Mouse (Mus musculus) heart, embryonic 16.5 days (tissue): ENCODE measurements at regions not wholly inside any gene's neighbourhood (a gene's known extent, or its start where the extent isn't known, plus 50 kb on each side); places are given as distances from the start of the nearest gene placed in this dataset.

ENCODE experiments used
- ATAC-seq: fragments of 200-750 bp; cut with Nextera tagmentation; replicated peaks from 2 replicates; pipeline ENCODE4 v1.8.0; 2017; ENCODE audit warnings: moderate number of reproducible peaks; ENCODE audit not compliant: insufficient read depth, low FRiP score; ENCODE audit errors: extremely low read depth
- H3K27ac ChIP-seq: fragments of 300-500 bp; sonication (generic); 2 replicates; pipeline ENCODE4 v1.5.1; 2014; ENCODE audit warnings: mild to moderate bottlenecking, low read length, control low read depth, moderate library complexity
- H3K27me3 ChIP-seq: fragments of 300-500 bp; sonication (generic); 2 replicates; pipeline ENCODE4 v1.6.1; 2014; ENCODE audit warnings: low read length, mixed read lengths; ENCODE audit not compliant: control insufficient read depth, insufficient read depth
- H3K36me3 ChIP-seq: fragments of 300-500 bp; sonication (generic); 2 replicates; pipeline ENCODE4 v1.6.1; 2014; ENCODE audit not compliant: control insufficient read depth, insufficient read depth
- H3K4me1 ChIP-seq: fragments of 300-500 bp; sonication (generic); 2 replicates; pipeline ENCODE4 v1.6.1; 2014; ENCODE audit warnings: low read length, mixed read lengths; ENCODE audit not compliant: control insufficient read depth, insufficient read depth
- H3K4me2 ChIP-seq: fragments of 300-500 bp; sonication (generic); 2 replicates; pipeline ENCODE4 v1.6.1; 2014; ENCODE audit warnings: low read depth, mild to moderate bottlenecking, control low read depth, low read length
- H3K4me3 ChIP-seq: fragments of 300-500 bp; sonication (generic); 2 replicates; pipeline ENCODE4 v1.5.1; 2014; ENCODE audit warnings: mild to moderate bottlenecking, control low read depth, low read length
- H3K9ac ChIP-seq: fragments of 300-500 bp; sonication (generic); 2 replicates; pipeline ENCODE4 v1.6.1; 2014; ENCODE audit warnings: low read length, control low read depth
- H3K9me3 ChIP-seq: fragments of 300-500 bp; sonication (generic); replicated peaks from 2 replicates; pipeline ENCODE4 v1.6.1; 2016; ENCODE audit warnings: low read length; ENCODE audit not compliant: control insufficient read depth
- WGBS: fragments of 180-500 bp; shearing (Covaris S2); extraction: QIAGEN DNeasy Blood & Tissue Kit; methylation state at CpG from one replicate; pipeline ENCODE4 v1.1.7; 2014; 5-methylcytosine and 5-hydroxymethylcytosine counted together

DNA sequence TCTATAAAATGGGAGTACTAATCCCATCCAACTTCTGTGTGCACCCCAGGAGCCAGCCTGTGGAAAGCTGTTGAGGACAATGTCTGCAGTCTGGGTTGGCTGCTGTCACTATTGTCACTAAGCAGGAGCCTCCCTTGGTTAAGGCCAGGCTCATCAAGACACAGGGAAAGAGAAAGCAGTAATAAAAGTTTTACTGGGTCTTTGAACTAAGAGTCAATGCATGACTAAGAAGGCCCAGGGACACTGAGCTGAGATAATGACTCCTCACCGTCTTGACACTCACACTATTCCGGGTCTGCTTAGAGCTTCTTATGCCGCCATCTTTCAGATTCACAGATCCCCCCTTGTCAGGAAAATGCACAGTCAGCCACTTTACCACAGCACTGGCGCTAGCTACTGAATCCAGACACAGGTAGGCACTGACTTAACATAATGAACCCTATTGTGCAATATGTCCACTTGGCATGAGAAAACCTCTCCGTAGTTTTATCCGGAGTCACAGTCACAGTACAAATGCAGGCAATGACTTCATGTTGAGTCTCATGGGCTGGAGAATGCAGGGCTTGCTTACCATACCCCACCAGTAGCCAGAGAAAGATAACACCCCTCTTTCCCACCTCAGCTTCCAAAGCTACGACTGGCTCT lies 66.2 kb upstream of the Synm start:
- Histone ChIP-seq H3K4me3 (no peak overlapping the region), H3K36me3 (no peaks in the 10 kb centered on the region), H3K9ac (no peak overlapping the region), H3K9me3 (no peaks in the 10 kb centered on the region), H3K4me1 (no peaks in the 10 kb centered on the region), H3K4me2 (no peak overlapping the region), H3K27me3 (no peaks in the 10 kb centered on the region), H3K27ac (no peak overlapping the region)
- no peak for ATAC-seq
- WGBS: 75% methylated on average over 7 of the region's 7 CpGs

DNA sequence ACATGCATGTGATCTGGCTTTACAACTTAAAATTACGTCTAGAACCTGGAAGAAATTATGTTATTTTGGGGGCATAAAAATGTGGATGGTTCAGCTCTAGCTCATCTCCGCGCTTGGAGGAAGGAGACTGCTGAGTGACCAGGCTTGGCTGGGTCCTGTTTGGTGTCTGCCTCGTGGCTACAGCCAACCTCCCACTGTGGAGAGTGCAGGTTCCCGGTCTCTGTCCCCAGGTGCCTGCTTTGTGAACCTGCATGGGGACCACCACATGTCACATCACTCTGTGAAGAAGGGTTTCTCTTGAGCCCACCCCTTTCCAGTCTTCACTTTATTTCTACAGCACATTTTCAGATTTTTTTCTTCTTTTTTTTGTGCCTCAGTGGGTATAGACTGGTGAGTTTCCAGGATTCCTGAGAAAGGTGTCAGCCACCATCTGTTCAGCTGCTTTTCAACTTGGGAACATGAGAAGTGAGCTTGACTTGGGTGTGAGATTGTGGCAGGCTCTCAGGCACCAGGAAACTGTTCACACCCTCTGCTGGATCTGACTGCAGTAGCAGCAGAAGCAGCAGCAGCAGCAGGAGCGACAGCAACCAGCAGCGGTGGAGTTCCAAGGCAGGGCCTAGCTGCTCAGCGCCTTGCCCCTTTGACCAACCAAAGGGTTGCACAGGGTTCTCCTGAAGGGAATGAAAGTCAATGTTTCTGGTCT lies 64.6 kb upstream of the Synm start:
- H3K4me3 ChIP-seq: no peak overlapping the region
- H3K4me1 ChIP-seq: no peaks in the 10 kb centered on the region
- 43% methylated on average over 8 of the region's 8 CpGs for WGBS
- H3K36me3 ChIP-seq: no peaks in the 10 kb centered on the region
- H3K9me3 ChIP-seq: no peaks in the 10 kb centered on the region
- H3K9ac ChIP-seq: no peak overlapping the region
- no peak overlapping the region for H3K4me2 ChIP-seq
- H3K27ac ChIP-seq: no peak overlapping the region
- no peak for ATAC-seq
- no peaks in the 10 kb centered on the region for H3K27me3 ChIP-seq

DNA sequence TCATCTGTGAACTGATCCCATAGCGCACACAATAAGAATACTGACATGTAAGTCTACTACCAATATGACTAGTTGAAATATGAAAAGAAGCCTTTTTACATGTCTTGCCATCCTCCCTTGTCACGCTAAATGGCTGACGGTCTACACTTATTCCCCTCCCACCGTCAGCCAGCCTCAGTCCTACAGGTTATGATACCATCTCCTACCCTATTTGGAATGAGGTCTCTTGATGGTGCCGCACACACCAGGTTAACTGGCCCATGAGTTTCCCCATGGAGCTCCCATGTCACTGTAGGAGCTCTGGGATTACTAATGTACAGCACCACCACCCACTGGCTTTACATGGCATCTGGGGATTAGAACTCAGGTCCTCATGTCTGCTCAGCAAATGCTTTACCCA lies 60.0 kb upstream of the Synm start:
- WGBS: 97% methylated on average over 5 of the region's 5 CpGs

DNA sequence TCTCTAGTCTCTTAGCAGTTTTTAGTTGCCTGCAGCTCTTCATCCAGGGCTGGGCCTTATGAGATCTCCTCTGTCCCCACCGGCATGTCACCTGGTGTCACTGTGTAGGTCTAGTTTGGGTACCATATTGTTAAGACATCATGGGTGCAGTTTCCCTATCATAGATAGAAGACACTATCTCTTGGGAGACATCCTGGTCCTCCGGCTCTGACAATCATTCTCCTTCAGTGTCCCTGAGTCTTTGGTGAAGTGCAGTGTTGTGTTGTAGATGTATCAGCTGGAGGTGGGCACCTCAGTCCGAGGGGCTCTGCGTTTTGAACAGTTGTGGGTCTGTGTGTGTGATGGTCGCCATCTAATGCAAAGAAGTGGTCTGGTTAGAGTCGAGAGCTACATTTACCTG lies 58.0 kb upstream of the Synm start:
- no peak for ATAC-seq
- Histone ChIP-seq H3K4me1 (no peaks in the 10 kb centered on the region), H3K36me3 (no peaks in the 10 kb centered on the region), H3K27me3 (no peaks in the 10 kb centered on the region), H3K4me3 (no peak overlapping the region), H3K9me3 (no peaks in the 10 kb centered on the region), H3K27ac (no peak overlapping the region), H3K4me2 (no peak overlapping the region), H3K9ac (no peak overlapping the region)
- 88% methylated on average over 6 of the region's 6 CpGs for WGBS

More for the DNA sequence above, 60.0 kb upstream of the Synm start:
- H3K9ac ChIP-seq: no peak overlapping the region
- H3K4me3 ChIP-seq: no peak overlapping the region
- H3K27me3 ChIP-seq: no peaks in the 10 kb centered on the region
- no peaks in the 10 kb centered on the region for H3K36me3 ChIP-seq
- no peaks in the 10 kb centered on the region for H3K4me1 ChIP-seq
- no peak overlapping the region for H3K27ac ChIP-seq
- no peak for ATAC-seq
- H3K9me3 ChIP-seq: no peaks in the 10 kb centered on the region
- H3K4me2 ChIP-seq: no peak overlapping the region

DNA sequence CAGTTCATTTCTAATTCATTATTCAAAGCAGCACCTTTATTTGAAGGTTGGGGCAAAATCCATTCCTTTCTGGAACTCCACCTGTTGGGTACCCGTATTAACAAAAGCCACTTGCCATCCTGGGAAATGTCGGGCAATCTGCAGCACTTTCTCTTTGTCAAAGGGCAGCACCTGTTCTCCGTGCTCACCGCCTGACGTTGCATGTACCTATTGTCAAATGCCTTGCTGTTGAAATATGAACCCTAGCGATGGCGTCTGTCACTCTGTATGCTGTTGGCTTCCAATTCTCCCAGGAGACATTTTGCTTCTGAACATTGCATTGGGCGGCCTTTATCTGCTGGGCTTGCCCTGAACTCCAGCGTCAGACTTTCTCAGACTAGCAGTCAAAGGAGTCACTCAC lies 55.3 kb upstream of the Synm start:
- H3K27me3 ChIP-seq: no peaks in the 10 kb centered on the region
- H3K9ac ChIP-seq: no peak overlapping the region
- no peak overlapping the region for H3K27ac ChIP-seq
- no peak overlapping the region for H3K4me3 ChIP-seq
- no peak overlapping the region for H3K4me2 ChIP-seq
- H3K36me3 ChIP-seq: no peaks in the 10 kb centered on the region
- H3K9me3 ChIP-seq: no peaks in the 10 kb centered on the region
- H3K4me1 ChIP-seq: no peaks in the 10 kb centered on the region
- ATAC-seq: no peak
- 64% methylated on average over 9 of the region's 9 CpGs for WGBS
